Mouse (Mus musculus) brain, embryonic 14.5 days (tissue): ENCODE data around the gene Spaca6.

Source experiments
- CTCF ChIP-seq: fragments of 200-500 bp; IDR thresholded peaks from 2 replicates; pipeline ENCODE4 v1.5.1; 2012; ENCODE audit warnings: inconsistent platforms, mild to moderate bottlenecking, moderate library complexity, borderline replicate concordance; ENCODE audit not compliant: insufficient read depth, insufficient read length; ENCODE audit errors: extremely low read depth
- POLR2A ChIP-seq: fragments of 200-500 bp; IDR thresholded peaks from 2 replicates; pipeline ENCODE4 v1.6.1; 2012; ENCODE audit warnings: mild to moderate bottlenecking, inconsistent platforms, borderline replicate concordance; ENCODE audit not compliant: poor library complexity, insufficient read depth, insufficient read length, severe bottlenecking; ENCODE audit errors: extremely low read depth

DNA sequence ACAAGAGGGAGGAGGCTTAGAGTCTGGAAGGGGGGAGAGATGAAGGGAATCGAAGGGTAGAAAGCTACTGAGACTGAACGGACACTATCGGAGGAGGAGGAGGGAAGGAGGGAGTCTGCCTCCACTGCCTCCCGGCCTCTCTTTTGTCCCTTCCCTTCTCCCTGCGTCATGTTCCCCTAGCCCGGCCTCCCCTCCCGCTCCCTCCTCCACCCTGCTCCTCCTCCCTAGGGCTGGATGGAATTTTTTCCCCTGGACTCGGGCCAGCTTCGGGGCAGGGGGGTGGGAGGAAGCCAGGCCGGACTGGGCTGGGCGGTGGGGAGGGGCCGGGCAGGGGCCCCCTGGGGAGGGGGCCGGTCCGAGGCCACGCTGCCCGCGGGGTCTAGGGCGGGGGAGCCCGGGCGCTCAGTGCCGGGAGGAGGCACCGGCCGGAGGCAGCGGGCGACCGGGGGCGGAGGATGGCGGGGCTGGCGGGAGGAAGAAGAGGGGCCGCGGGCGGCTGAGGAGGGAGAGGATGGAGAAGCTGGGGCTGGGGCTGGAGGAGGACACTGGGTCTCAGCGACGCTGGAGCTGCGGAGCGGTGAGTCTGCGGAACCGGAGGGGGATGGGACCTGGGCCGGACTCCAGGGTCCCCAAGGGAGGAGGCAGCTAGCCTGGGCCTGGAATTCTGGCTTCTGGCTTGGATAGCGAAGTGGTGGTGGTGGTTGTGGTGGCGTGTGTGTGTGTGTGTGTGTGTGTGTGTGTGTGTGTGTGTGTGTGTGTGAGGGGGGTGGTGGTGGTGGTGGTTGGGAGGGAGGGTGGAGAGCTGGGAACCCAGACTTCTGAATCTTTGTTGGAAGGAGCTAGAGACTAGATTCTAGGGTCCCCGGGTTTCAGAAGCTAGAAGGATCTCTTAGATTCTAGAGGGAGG lies at the start of gene Spaca6:
- TF ChIP-seq CTCF (no peak), POLR2A (peak; percentile 92)
